Mouse (Mus musculus): ENCODE measurements around the gene Cdcp1. TPM values are rescaled to one million over a fixed set of nuclear protein-coding genes. Genes with fewer than 3 reads are reported as not detected.
A peak's percentile ranks its signal among the peaks of the same experiment; 100 is the strongest.

Cdcp1 gene
- polyA plus RNA-seq, 1 experiment, result not detected

DNA sequence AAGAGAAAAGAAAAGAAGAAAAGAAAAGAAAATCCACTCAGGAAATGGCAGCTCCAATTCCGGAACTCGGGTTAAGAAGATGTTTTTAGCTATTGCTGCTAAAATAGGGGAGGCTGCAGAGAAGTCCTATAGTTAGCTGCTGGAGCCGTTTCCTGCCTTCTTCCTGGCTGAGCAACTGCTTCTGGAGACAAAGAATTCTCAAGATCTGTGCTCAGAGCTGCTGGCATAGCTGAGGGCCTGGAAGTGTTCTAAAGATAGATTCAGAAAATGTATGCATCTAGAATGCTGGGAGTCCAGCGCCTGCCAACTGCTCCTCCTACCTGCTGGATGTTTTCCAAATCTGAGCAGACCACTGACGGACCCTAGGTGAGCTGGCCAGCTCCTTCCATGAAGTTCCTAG, 4.0 kb upstream of the Cdcp1 start:
- Histone ChIP-seq H3K79me2 (ENCODE audit: control insufficient read depth, insufficient read depth) (no peaks in the 10 kb centered on the region), H3K4me3 (no peak overlapping the region), H3ac (ENCODE audit: control insufficient read depth, insufficient read length) (no peak overlapping the region), H3K4me2 (ENCODE audit: low read depth) (no peak overlapping the region), H3K27me3 (ENCODE audit: control insufficient read depth, insufficient read depth, insufficient read length) (no peaks in the 10 kb centered on the region), H3K36me3 (ENCODE audit: control insufficient read depth, insufficient read depth) (no peaks in the 10 kb centered on the region)
- no peak for TF ChIP-seq POLR2A (IDR thresholded peaks at IDR 0.05; ENCODE audit: insufficient read length, low read depth)
- no peak for TF ChIP-seq MYOG (IDR thresholded peaks at IDR 0.05; ENCODE audit: control insufficient read depth in 1 of 3, insufficient read depth in 1 of 3, insufficient read length in 2 of 3, low read depth in 2 of 3)
- no peak for TF ChIP-seq TCF12 (IDR thresholded peaks at IDR 0.05; ENCODE audit: insufficient read depth, poor library complexity, severe bottlenecking)

DNA sequence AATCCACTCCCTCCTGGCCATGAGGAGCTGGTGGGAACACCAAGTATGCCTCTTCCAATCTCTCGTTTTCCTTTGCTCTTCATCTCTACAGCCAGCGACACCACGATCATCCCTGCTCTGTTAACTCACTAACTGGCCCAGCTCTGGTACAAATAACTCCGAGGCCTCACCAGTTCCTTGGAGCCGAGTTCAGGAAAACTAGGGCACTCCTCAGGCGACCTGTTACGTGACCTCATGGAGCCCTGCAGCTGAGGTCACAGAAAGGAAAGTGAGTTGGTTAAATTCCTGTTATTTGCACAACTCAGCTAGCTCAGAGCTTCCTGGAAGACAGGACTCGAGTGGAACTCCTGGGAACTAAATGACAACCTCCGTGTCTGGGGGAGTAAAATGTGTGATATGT, 2.5 kb downstream of the Cdcp1 start:
- H3K27me3 ChIP-seq (ENCODE audit: control insufficient read depth, insufficient read depth, insufficient read length), result no peaks in the 10 kb centered on the region
- H3K4me3 ChIP-seq, result no peak overlapping the region
- H3ac ChIP-seq (ENCODE audit: control insufficient read depth, insufficient read length), result no peak overlapping the region
- H3K36me3 ChIP-seq (ENCODE audit: control insufficient read depth, insufficient read depth), result no peaks in the 10 kb centered on the region
- H3K4me2 ChIP-seq (ENCODE audit: low read depth), result peak overlapping the region; percentile 10
- TF ChIP-seq POLR2A (IDR thresholded peaks at IDR 0.05; ENCODE audit: insufficient read length, low read depth) (no peak), REST (IDR thresholded peaks at IDR 0.05; ENCODE audit: insufficient read depth, insufficient read length) (no peak), E2F4 (IDR thresholded peaks at IDR 0.05; ENCODE audit: insufficient read depth) (no peak), TCF12 (IDR thresholded peaks at IDR 0.05; ENCODE audit: insufficient read depth, poor library complexity, severe bottlenecking) (no peak), USF1 (IDR thresholded peaks at IDR 0.05; ENCODE audit: low read depth) (no peak), MYOD1 (IDR thresholded peaks at IDR 0.05; ENCODE audit: control insufficient read depth in 1 of 3, insufficient read length in 2 of 3, low read depth in 2 of 3) (no peak), MYOG (IDR thresholded peaks at IDR 0.05; ENCODE audit: control insufficient read depth in 1 of 3, insufficient read depth in 1 of 3, insufficient read length in 2 of 3, low read depth in 2 of 3) (no peak), MAX (IDR thresholded peaks at IDR 0.05; ENCODE audit: low read depth) (no peak), SRF (IDR thresholded peaks at IDR 0.05; ENCODE audit: control insufficient read depth, insufficient read length, low read depth) (no peak), TCF3 (IDR thresholded peaks at IDR 0.05; ENCODE audit: insufficient read length, low read depth) (no peak), CEBPB (IDR thresholded peaks at IDR 0.05; ENCODE audit: insufficient read depth, poor library complexity, severe bottlenecking) (no peak), POLR2AphosphoS2 (IDR thresholded peaks at IDR 0.05; ENCODE audit: insufficient read length, low read depth) (no peak)
- no peaks in the 10 kb centered on the region for H3K79me2 ChIP-seq (ENCODE audit: control insufficient read depth, insufficient read depth)

DNA sequence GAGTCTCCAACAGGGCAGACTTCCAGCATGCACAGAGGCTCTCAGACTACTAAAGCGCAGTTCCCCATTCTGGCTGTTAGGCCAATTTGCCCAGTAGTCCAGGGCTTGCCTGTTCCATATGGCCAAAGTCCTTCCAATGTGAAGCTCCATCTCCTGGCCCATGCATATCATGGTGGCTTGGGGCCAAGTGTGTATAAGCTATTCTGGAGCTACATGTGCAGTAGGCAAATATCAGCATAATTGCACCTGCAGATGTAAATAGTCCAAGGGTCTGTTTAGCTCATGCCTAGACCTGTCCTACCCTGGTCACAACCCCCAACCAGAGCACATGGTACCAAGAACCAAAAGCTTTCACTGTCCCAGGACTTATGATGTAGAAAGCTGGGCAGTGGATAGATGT, 7.9 kb downstream of the Cdcp1 start:
- no peaks in the 10 kb centered on the region for H3K79me2 ChIP-seq (ENCODE audit: control insufficient read depth, insufficient read depth)
- H3K4me3 ChIP-seq, result no peak overlapping the region
- H3K36me3 ChIP-seq (ENCODE audit: control insufficient read depth, insufficient read depth), result no peaks in the 10 kb centered on the region
- TF ChIP-seq POLR2AphosphoS2 (IDR thresholded peaks at IDR 0.05; ENCODE audit: insufficient read length, low read depth) (no peak), MYOD1 (IDR thresholded peaks at IDR 0.05; ENCODE audit: control insufficient read depth in 1 of 3, insufficient read length in 2 of 3, low read depth in 2 of 3) (no peak), USF1 (IDR thresholded peaks at IDR 0.05; ENCODE audit: low read depth) (no peak), CEBPB (IDR thresholded peaks at IDR 0.05; ENCODE audit: insufficient read depth, poor library complexity, severe bottlenecking) (no peak), SRF (IDR thresholded peaks at IDR 0.05; ENCODE audit: control insufficient read depth, insufficient read length, low read depth) (no peak), TCF3 (IDR thresholded peaks at IDR 0.05; ENCODE audit: insufficient read length, low read depth) (no peak), MYOG (IDR thresholded peaks at IDR 0.05; ENCODE audit: control insufficient read depth in 1 of 3, insufficient read depth in 1 of 3, insufficient read length in 2 of 3, low read depth in 2 of 3) (no peak), MAX (IDR thresholded peaks at IDR 0.05; ENCODE audit: low read depth) (no peak), E2F4 (IDR thresholded peaks at IDR 0.05; ENCODE audit: insufficient read depth) (no peak), POLR2A (IDR thresholded peaks at IDR 0.05; ENCODE audit: insufficient read length, low read depth) (no peak), REST (IDR thresholded peaks at IDR 0.05; ENCODE audit: insufficient read depth, insufficient read length) (no peak), TCF12 (IDR thresholded peaks at IDR 0.05; ENCODE audit: insufficient read depth, poor library complexity, severe bottlenecking) (no peak)
- H3K4me2 ChIP-seq (ENCODE audit: low read depth), result no peak overlapping the region
- no peaks in the 10 kb centered on the region for H3K27me3 ChIP-seq (ENCODE audit: control insufficient read depth, insufficient read depth, insufficient read length)
- H3ac ChIP-seq (ENCODE audit: control insufficient read depth, insufficient read length), result no peak overlapping the region

DNA sequence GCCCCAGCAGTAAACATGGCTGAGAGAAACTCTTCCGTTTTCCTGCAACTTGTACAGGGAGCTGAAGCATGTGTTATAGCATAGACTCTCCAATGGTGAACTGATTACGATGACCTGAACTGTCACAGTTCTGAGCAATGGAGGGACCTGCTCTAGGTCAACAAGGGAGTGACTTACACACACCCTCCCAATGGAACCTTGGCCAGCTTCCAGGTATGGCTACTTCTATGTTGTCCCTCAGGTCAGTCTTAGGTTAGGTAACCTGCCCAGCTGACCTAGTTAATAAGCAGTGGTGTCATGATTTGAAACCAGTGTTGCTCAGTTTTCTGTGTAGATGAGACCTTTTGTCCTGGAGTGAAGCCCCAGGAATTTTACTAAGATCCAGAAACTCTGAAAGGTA, 8.9 kb downstream of the Cdcp1 start:
- H3K36me3 ChIP-seq (ENCODE audit: control insufficient read depth, insufficient read depth), result no peaks in the 10 kb centered on the region
- no peak overlapping the region for H3K4me2 ChIP-seq (ENCODE audit: low read depth)
- no peaks in the 10 kb centered on the region for H3K27me3 ChIP-seq (ENCODE audit: control insufficient read depth, insufficient read depth, insufficient read length)
- no peak for TF ChIP-seq USF1 (IDR thresholded peaks at IDR 0.05; ENCODE audit: low read depth)
- no peak for TF ChIP-seq E2F4 (IDR thresholded peaks at IDR 0.05; ENCODE audit: insufficient read depth)
- TF ChIP-seq TCF12 (IDR thresholded peaks at IDR 0.05; ENCODE audit: insufficient read depth, poor library complexity, severe bottlenecking), result no peak
- TF ChIP-seq POLR2A (IDR thresholded peaks at IDR 0.05; ENCODE audit: insufficient read length, low read depth), result no peak
- TF ChIP-seq MYOD1 (IDR thresholded peaks at IDR 0.05; ENCODE audit: control insufficient read depth in 1 of 3, insufficient read length in 2 of 3, low read depth in 2 of 3), result no peak
- no peak for TF ChIP-seq TCF3 (IDR thresholded peaks at IDR 0.05; ENCODE audit: insufficient read length, low read depth)
- H3ac ChIP-seq (ENCODE audit: control insufficient read depth, insufficient read length), result no peak overlapping the region
- no peak overlapping the region for H3K4me3 ChIP-seq
- no peaks in the 10 kb centered on the region for H3K79me2 ChIP-seq (ENCODE audit: control insufficient read depth, insufficient read depth)

DNA sequence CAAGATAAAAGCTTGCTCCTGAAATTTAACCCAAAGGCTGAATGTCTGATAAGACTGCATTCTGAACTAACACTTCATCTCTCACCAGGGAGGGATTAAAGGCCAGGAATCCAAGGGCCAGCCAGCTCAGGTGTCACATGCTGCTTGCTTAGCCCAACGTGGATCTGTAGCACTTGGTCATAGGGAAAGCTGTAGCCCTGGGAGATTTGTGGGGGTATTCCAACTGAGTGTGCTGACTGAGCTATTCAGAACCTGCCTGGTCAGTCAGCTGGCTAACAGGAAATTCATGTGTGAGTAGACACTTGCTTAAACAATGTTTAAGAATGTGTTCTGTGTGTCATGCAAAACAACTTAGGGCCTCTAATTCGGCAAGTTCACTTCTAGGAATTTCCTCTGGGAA, 9.3 kb downstream of the Cdcp1 start:
- Histone ChIP-seq H3K4me2 (ENCODE audit: low read depth) (no peak overlapping the region), H3ac (ENCODE audit: control insufficient read depth, insufficient read length) (no peak overlapping the region), H3K4me3 (no peak overlapping the region), H3K36me3 (ENCODE audit: control insufficient read depth, insufficient read depth) (no peaks in the 10 kb centered on the region), H3K27me3 (ENCODE audit: control insufficient read depth, insufficient read depth, insufficient read length) (no peaks in the 10 kb centered on the region), H3K79me2 (ENCODE audit: control insufficient read depth, insufficient read depth) (no peaks in the 10 kb centered on the region)
- TF ChIP-seq MYOG (IDR thresholded peaks at IDR 0.05; ENCODE audit: control insufficient read depth in 1 of 3, insufficient read depth in 1 of 3, insufficient read length in 2 of 3, low read depth in 2 of 3) (no peak), USF1 (IDR thresholded peaks at IDR 0.05; ENCODE audit: low read depth) (no peak), POLR2A (IDR thresholded peaks at IDR 0.05; ENCODE audit: insufficient read length, low read depth) (no peak), TCF3 (IDR thresholded peaks at IDR 0.05; ENCODE audit: insufficient read length, low read depth) (no peak), MAX (IDR thresholded peaks at IDR 0.05; ENCODE audit: low read depth) (no peak), SRF (IDR thresholded peaks at IDR 0.05; ENCODE audit: control insufficient read depth, insufficient read length, low read depth) (no peak), E2F4 (IDR thresholded peaks at IDR 0.05; ENCODE audit: insufficient read depth) (no peak), MYOD1 (IDR thresholded peaks at IDR 0.05; ENCODE audit: control insufficient read depth in 1 of 3, insufficient read length in 2 of 3, low read depth in 2 of 3) (no peak)
